Mouse (Mus musculus): Measurements from ENCODE around the gene Maml3. TPM values are rescaled to one million over a fixed set of nuclear protein-coding genes. Genes with fewer than 3 reads are reported as not detected.

Gene Maml3
- total and polyA plus RNA-seq, 3 experiments = 0.81 to 1.8 (median 0.98) TPM

GRCm38 (mm10) chr3:51914900-51915299 lies 190.0 kb downstream of the Maml3 start:
- no peak overlapping the region for H3K4me3 ChIP-seq (replicated peaks in 1 of 3; ENCODE audit: low read depth in 2 of 3, low read length in 2 of 3, poor library complexity in 1 of 3)
- TF ChIP-seq MXI1 (IDR thresholded peaks at IDR 0.05; ENCODE audit: low read depth, low read length) (no peak), UBTF (IDR thresholded peaks at IDR 0.05; ENCODE audit: low read depth, low read length) (no peak), ZNF384 (IDR thresholded peaks at IDR 0.05; ENCODE audit: low read depth, low read length) (no peak), CHD2 (IDR thresholded peaks at IDR 0.05; ENCODE audit: low read length) (no peak), JUN (IDR thresholded peaks at IDR 0.05; ENCODE audit: insufficient read depth, low read depth, low read length) (no peak), JUND (conservative IDR thresholded peaks at IDR 0.05; ENCODE audit: low read depth, low read length) (no peak)
- no peaks in the 10 kb centered on the region for H3K27me3 ChIP-seq (replicated peaks)
- H3K79me2 ChIP-seq (replicated peaks; ENCODE audit: control insufficient read depth, extremely low read depth, insufficient read depth, poor library complexity, severe bottlenecking) = no peaks in the 10 kb centered on the region
- H3K9me3 ChIP-seq (replicated peaks; ENCODE audit: low read length) = peaks cover under 1% of the 10 kb centered on the region
- H3K36me3 ChIP-seq (replicated peaks in 1 of 2; ENCODE audit: control insufficient read depth in 1 of 2, insufficient read depth in 1 of 2, low read length in 1 of 2) = no peaks in the 10 kb centered on the region
- dilution Hi-C loops (cut with MboI; ENCODE audit: extremely low pct_ligation_motif_present, extremely low pct_unique_long_range_greater_than_20kb, low sequenced_read_pairs) (no loop called here), in situ Hi-C loops (cut with MboI; ENCODE audit: low pct_ligation_motif_present, low pct_unique_long_range_greater_than_20kb, low sequenced_read_pairs) (no loop called here)
- H3K9ac ChIP-seq (ENCODE audit: insufficient read depth, low read depth) = no peak overlapping the region
- H3K4me2 ChIP-seq (ENCODE audit: insufficient read depth, low read depth, poor library complexity, severe bottlenecking) = no peak overlapping the region
- H3K4me1 ChIP-seq (ENCODE audit: control insufficient read depth in 1 of 2, insufficient read depth in 2 of 2) = peaks cover 11 to 45% of the 10 kb centered on the region in 2 experiments
- DNase-seq (ENCODE audit: extremely low read depth) = no peak
- no peak overlapping the region for H3K27ac ChIP-seq (ENCODE audit: insufficient read depth, low read depth)

GRCm38 (mm10) chr3:51913498-51913897 lies 191.4 kb downstream of the Maml3 start:
- H3K27ac ChIP-seq (ENCODE audit: insufficient read depth, low read depth) = no peak overlapping the region
- no peaks in the 10 kb centered on the region for H3K36me3 ChIP-seq (replicated peaks in 1 of 2; ENCODE audit: control insufficient read depth in 1 of 2, insufficient read depth in 1 of 2, low read length in 1 of 2)
- no peaks in the 10 kb centered on the region for H3K9me3 ChIP-seq (replicated peaks; ENCODE audit: low read length)
- H3K4me1 ChIP-seq (ENCODE audit: control insufficient read depth in 1 of 2, insufficient read depth in 2 of 2) = peaks cover 11 to 43% of the 10 kb centered on the region in 2 experiments
- no peak overlapping the region for H3K4me3 ChIP-seq (replicated peaks in 1 of 3; ENCODE audit: low read depth in 2 of 3, low read length in 2 of 3, poor library complexity in 1 of 3)
- no peaks in the 10 kb centered on the region for H3K27me3 ChIP-seq (replicated peaks)
- H3K4me2 ChIP-seq (ENCODE audit: insufficient read depth, low read depth, poor library complexity, severe bottlenecking) = no peak overlapping the region
- H3K9ac ChIP-seq (ENCODE audit: insufficient read depth, low read depth) = no peak overlapping the region
- no peak for DNase-seq (ENCODE audit: extremely low read depth)
- dilution Hi-C loops (cut with MboI; ENCODE audit: extremely low pct_ligation_motif_present, extremely low pct_unique_long_range_greater_than_20kb, low sequenced_read_pairs) = no loop called here
- in situ Hi-C loops (cut with MboI; ENCODE audit: low pct_ligation_motif_present, low pct_unique_long_range_greater_than_20kb, low sequenced_read_pairs) = no loop called here
- no peaks in the 10 kb centered on the region for H3K79me2 ChIP-seq (replicated peaks; ENCODE audit: control insufficient read depth, extremely low read depth, insufficient read depth, poor library complexity, severe bottlenecking)
- TF ChIP-seq BHLHE40 (IDR thresholded peaks at IDR 0.05; ENCODE audit: low read depth, low read length) (no peak), PAX5 (IDR thresholded peaks at IDR 0.05; ENCODE audit: low read length) (no peak), ELF1 (IDR thresholded peaks at IDR 0.05; ENCODE audit: low read depth, low read length) (no peak), CTCF (conservative IDR thresholded peaks at IDR 0.05 in 1 of 2, IDR thresholded peaks at IDR 0.05 in 1 of 2; ENCODE audit: low read depth in 2 of 2, low read length in 2 of 2) (no peak)

- no peaks in the 10 kb centered on the region for H3K79me2 ChIP-seq (replicated peaks; ENCODE audit: control insufficient read depth, extremely low read depth, insufficient read depth, poor library complexity, severe bottlenecking)
- TF ChIP-seq MXI1 (IDR thresholded peaks at IDR 0.05; ENCODE audit: low read depth, low read length) (no peak), POLR2A (IDR thresholded peaks at IDR 0.05; ENCODE audit: low read depth, low read length) (no peak)
- no peaks in the 10 kb centered on the region for H3K9me3 ChIP-seq (replicated peaks; ENCODE audit: low read length)
- no peak overlapping the region for H3K27ac ChIP-seq (ENCODE audit: insufficient read depth, low read depth)
- no peak overlapping the region for H3K9ac ChIP-seq (ENCODE audit: insufficient read depth, low read depth)
- no peaks in the 10 kb centered on the region for H3K27me3 ChIP-seq (replicated peaks)
- dilution Hi-C loops (cut with MboI; ENCODE audit: extremely low pct_ligation_motif_present, extremely low pct_unique_long_range_greater_than_20kb, low sequenced_read_pairs) (no loop called here), in situ Hi-C loops (cut with MboI; ENCODE audit: low pct_ligation_motif_present, low pct_unique_long_range_greater_than_20kb, low sequenced_read_pairs) (no loop called here)
- no peak overlapping the region for H3K4me2 ChIP-seq (ENCODE audit: insufficient read depth, low read depth, poor library complexity, severe bottlenecking)
- peaks cover 14 to 34% of the 10 kb centered on the region in 2 experiments for H3K4me1 ChIP-seq (ENCODE audit: control insufficient read depth in 1 of 2, insufficient read depth in 2 of 2)
- no peaks in the 10 kb centered on the region for H3K36me3 ChIP-seq (replicated peaks in 1 of 2; ENCODE audit: control insufficient read depth in 1 of 2, insufficient read depth in 1 of 2, low read length in 1 of 2)
- no peak overlapping the region for H3K4me3 ChIP-seq (replicated peaks in 1 of 3; ENCODE audit: low read depth in 2 of 3, low read length in 2 of 3, poor library complexity in 1 of 3)
- no peak for DNase-seq (ENCODE audit: extremely low read depth)
Observed at GRCm38 (mm10) chr3:51912214-51912613, 192.7 kb downstream of the Maml3 start.

Data from CH12.LX (cell line).